9 mouse cellular contexts compared by ENCODE assay signal in the genomic region with DNA sequence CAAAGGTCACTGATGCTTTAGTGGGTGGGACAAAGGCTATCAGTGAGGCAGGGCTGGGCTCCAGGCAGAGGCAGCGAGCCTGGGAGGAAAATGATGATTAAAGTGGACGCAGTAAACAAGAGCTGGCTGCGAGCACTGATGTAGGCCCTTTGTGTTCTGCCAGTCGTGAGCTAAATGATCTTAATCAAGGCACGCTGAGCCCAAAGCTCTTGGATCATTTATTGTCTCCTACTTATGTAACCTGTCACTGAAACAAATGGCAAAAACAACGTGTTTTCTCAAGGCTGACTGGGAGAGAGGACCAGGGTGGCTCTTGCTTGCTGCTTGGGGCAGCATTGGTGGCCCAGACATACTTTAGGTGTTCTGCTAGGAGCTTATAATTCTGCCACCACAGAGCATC.
"Had no signal": no experiment of that assay in that cellular context is flagged by ENCODE, and none has a peak within 500 bp of the region (broad histone marks: within the 10 kb centered on the region; RNA-seq: fewer than 3 reads in every experiment).

No protein-coding gene starts in this region.

- DNase-seq: right cerebral cortex, adult 18-20 months; right cerebral cortex, postnatal 25 days; thymus, postnatal 36 days had no signal

- H3K27ac ChIP-seq: kidney, postnatal 0 days; layer of hippocampus, adult 2 months; limb, embryonic 13.5 days; liver, embryonic 14.5 days; midbrain, embryonic 15.5 days; neural tube, embryonic 13.5 days had no signal

- H3K4me1 ChIP-seq: midbrain, embryonic 15.5 days had no signal

- H3K36me3 ChIP-seq: limb, embryonic 13.5 days; midbrain, embryonic 15.5 days; neural tube, embryonic 13.5 days had no signal

- H3K4me2 ChIP-seq: limb, embryonic 13.5 days; midbrain, embryonic 15.5 days; neural tube, embryonic 13.5 days had no signal

- H3K4me3 ChIP-seq: layer of hippocampus, adult 2 months; limb, embryonic 13.5 days; midbrain, embryonic 15.5 days; neural tube, embryonic 13.5 days had no signal

- ATAC-seq: midbrain, embryonic 15.5 days had no signal

- H3K9me3 ChIP-seq: limb, embryonic 13.5 days; midbrain, embryonic 15.5 days; neural tube, embryonic 13.5 days had no signal

- H3K27me3 ChIP-seq: limb, embryonic 13.5 days; midbrain, embryonic 15.5 days; neural tube, embryonic 13.5 days had no signal

- H3K9ac ChIP-seq: limb, embryonic 13.5 days; liver, embryonic 14.5 days; midbrain, embryonic 15.5 days; neural tube, embryonic 13.5 days had no signal
